Mouse (Mus musculus): ENCODE results near the gene Brd9. TPM values are rescaled to one million over a fixed set of nuclear protein-coding genes. Genes with fewer than 3 reads are reported as not detected.

The Brd9 gene
- 96.4 and 101 TPM in 2 replicates for polyA plus RNA-seq (2015; fragmentation: Nextera tagmentation; extraction: Ambion mirVana)

DNA sequence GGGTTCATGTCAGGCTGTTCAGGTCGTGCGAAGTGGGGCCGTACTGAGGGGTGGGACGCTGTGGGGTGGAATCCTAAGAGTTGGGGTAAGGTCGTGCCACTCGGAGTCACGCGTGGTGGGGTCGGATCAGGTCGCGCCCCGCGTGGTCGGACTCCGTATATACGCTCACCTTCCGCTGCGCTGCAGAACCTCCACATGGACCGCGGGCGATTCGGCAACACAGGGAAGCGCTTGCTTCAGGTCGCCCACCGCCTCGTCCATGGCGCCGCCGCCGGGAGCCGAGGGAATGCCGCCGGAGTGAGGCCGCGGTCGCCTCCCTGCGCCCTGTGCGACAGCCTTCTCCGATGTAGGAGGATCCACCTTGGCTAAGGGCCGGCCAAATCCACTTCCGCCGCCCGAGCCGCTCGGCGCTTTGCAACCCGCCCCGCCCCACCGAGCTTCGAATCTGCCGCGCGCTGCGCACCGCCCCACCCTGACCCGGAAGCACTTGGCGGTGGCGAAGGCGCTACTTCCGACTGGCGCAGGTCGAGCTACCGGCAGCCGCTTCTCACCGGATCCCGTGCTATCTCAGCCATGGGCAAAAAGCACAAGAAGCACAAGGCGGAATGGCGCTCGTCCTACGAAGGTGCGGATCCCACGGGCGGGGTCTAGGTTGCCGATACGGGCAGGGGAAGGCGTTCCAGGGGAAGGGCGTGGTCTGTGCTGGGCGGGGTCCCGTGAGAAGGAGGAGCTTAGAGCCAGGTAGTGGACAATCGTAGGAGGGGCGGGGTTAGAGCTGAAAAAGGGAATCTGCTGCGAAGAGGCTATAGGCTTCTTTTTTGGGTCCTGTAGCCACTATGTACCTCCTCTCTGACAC lies at the start of gene Brd9, which contains the start of gene Trip13:
Brd9 (plus strand) TSS at position 491 of the 856 bp plus-strand sequence.
Trip13 (minus strand) TSS at position 464 of the 856 bp plus-strand sequence.
- Histone ChIP-seq H3K4me3 (replicated peaks) (peak within 1 kb of the TSS; percentile 65), H3K9ac (replicated peaks) (peak within 1 kb of the TSS; percentile 72), H3K4me2 (replicated peaks) (peak within 1 kb of the TSS; percentile 85), H3K36me3 (peaks cover 32% of the 10 kb centered on the region), H3K27ac (peak within 1 kb of the TSS; percentile 85), H3K9me3 (no peaks in the 10 kb centered on the region), H3K4me1 (replicated peaks) (peaks cover 21% of the 10 kb centered on the region), H3K27me3 (no peaks in the 10 kb centered on the region)
- WGBS = under 1% methylated on average over 82 of the region's 82 CpGs
- peak; percentile 97 for ATAC-seq

DNA sequence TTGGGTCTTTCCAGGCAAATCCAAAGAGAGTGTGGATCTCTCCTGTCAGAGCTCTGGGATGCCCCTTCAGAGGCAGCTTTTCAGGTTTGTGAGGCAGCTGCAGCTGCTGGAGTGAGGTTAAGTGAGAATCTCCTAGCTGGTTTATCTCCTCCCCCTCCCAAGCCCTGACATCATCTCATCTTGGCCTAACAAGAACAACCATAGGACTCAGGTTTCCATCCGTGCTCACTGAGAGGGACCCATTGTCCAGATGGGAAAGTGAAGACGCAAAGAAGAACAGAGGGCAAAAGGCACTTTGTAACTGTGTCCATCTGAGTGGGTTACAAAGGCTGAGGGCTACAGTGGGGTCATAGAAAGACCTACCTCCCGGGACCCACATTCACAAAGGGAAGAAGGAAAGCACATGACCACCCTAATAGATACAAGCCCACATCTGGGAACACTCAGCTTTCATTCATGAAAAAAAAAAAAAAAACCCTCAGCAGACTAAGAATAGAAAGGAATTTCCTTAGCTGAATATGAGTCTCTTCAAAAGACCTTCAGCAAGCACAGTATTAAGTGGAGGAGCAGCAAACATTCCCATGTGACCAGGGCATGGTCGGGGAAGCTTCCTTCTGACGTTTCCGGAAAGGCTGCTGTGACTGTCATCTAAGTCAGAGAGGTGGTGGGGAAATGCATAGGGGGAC lies 45.0 kb upstream of the Brd9 start:
- WGBS = 67% methylated on average over 6 of the region's 6 CpGs
- H3K9me3 ChIP-seq = no peaks in the 10 kb centered on the region
- no peak overlapping the region for H3K27ac ChIP-seq
- H3K4me3 ChIP-seq (replicated peaks) = no peak overlapping the region
- no peaks in the 10 kb centered on the region for H3K36me3 ChIP-seq
- no peaks in the 10 kb centered on the region for H3K27me3 ChIP-seq
- no peak overlapping the region for H3K4me2 ChIP-seq (replicated peaks)
- no peak overlapping the region for H3K9ac ChIP-seq (replicated peaks)
- H3K4me1 ChIP-seq (replicated peaks) = no peaks in the 10 kb centered on the region
- no peak for ATAC-seq

DNA sequence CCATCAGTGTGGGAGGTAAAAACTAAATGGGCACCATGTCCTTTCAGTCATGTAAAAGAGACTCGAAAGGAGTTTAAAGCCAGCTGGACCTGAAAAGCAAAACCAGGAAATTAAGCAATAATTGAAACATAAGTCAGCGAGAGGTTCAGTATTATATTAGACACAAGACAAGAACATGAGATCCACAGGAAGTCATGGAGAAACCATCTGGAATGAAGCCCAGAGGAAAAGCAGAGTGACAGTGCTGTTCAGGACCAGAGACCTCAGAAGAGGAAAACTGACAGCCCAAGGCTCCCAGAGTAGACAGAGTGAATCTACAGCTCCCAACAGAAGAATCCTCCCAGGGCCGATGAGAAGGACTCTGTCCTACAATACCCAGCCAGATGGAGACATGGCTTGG lies 40.0 kb upstream of the Brd9 start:
- ATAC-seq = no peak
- Histone ChIP-seq H3K36me3 (no peaks in the 10 kb centered on the region), H3K9ac (replicated peaks) (no peak overlapping the region), H3K27ac (no peak overlapping the region), H3K4me2 (replicated peaks) (no peak overlapping the region), H3K9me3 (no peaks in the 10 kb centered on the region), H3K4me3 (replicated peaks) (no peak overlapping the region), H3K27me3 (no peaks in the 10 kb centered on the region), H3K4me1 (replicated peaks) (no peaks in the 10 kb centered on the region)
- 91% methylated on average over 3 of the region's 3 CpGs for WGBS

DNA sequence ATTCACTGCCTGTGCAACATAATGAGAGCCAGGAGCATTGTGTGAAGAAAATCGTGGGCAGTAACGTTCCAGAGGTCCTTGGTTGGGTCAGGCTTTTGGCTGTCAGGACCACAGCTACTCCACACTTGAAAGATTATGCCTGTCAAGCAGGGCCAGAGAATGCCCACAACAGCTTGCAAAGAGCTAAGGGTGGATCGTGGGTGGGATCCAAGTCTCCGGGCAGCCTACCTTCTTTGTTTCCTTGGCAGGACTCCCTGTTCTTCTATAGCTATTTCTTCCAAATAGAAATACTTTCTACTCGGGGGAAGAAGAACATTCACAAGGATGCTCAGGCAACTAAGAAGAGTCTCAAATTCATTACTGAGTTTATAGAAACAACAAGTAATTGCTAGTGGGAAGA lies 30.5 kb upstream of the Brd9 start:
- Histone ChIP-seq H3K27ac (no peak overlapping the region), H3K4me1 (replicated peaks) (no peaks in the 10 kb centered on the region), H3K36me3 (no peaks in the 10 kb centered on the region), H3K4me3 (replicated peaks) (no peak overlapping the region), H3K9me3 (no peaks in the 10 kb centered on the region), H3K4me2 (replicated peaks) (no peak overlapping the region), H3K9ac (replicated peaks) (no peak overlapping the region), H3K27me3 (no peaks in the 10 kb centered on the region)
- WGBS = 87% methylated on average over 5 of the region's 5 CpGs
- no peak for ATAC-seq

DNA sequence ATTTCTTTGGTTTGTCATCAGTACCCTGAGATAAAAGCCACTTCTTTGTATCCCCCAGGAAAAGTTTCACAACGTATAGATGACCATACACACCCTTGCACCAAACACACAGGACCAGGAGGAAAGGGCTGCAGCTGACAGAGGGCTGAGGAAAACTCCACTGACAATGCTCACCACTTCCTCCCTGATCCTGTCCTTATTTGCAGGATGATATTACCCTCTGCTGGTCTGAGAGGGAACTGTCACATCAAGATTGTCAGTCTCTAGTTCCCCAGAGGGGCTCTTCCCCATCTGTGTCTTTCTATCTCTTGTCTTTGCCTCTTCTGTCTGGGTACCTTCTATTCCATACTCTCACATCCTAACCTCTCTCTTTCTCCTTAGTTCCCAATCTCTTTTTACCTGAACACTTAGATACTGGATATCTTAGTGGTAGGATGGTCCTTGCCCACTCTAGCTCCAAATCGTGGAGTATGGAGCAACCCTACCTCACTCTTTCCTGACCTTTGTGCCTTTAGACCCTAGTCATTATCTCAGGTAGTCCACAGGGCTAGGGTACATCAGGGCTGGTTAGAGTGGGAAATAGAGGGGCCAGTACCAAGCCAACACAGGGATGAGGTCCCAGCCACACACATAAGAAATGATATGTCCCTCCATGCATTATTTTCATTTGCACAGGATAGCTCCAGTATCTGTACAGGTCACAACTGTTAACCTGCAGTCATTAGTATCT lies 29.8 kb upstream of the Brd9 start:
- 0 out of 2 replicates have a peak, but pooled peaks cover 2% of the 10 kb centered on the region for H3K36me3 ChIP-seq
- no peak overlapping the region for H3K4me3 ChIP-seq (replicated peaks)
- no peak overlapping the region for H3K27ac ChIP-seq
- no peak overlapping the region for H3K4me2 ChIP-seq (replicated peaks)
- H3K9me3 ChIP-seq = no peaks in the 10 kb centered on the region
- no peak overlapping the region for H3K9ac ChIP-seq (replicated peaks)
- H3K4me1 ChIP-seq (replicated peaks) = no peaks in the 10 kb centered on the region
- 70% methylated on average over 2 of the region's 2 CpGs for WGBS
- ATAC-seq = peak; percentile 85
- H3K27me3 ChIP-seq = no peaks in the 10 kb centered on the region

DNA sequence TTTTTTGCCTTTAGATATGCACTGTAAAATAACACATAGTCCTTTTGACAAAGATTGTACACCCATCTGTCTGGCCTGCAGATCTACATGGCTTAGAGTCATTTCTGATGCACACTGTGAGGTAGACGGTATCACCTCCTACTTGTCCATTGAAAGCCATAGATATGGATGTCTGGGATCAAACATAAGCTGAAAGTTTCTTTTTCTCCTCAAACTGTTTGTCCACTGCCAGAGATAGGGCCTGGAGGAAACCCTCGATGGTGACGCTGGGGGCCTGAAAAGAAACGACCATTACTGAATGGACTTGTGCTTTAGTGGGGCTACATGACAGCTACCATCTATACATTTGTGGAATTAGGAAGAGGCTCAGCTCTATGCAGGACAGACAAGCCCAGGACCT lies 24.5 kb upstream of the Brd9 start:
- Histone ChIP-seq H3K9ac (replicated peaks) (no peak overlapping the region), H3K36me3 (peaks cover 45% of the 10 kb centered on the region), H3K27ac (no peak overlapping the region), H3K27me3 (no peaks in the 10 kb centered on the region), H3K4me2 (replicated peaks) (no peak overlapping the region), H3K4me1 (replicated peaks) (no peaks in the 10 kb centered on the region), H3K4me3 (replicated peaks) (no peak overlapping the region), H3K9me3 (no peaks in the 10 kb centered on the region)
- WGBS = 95% methylated on average over 4 of the region's 4 CpGs
- ATAC-seq = no peak

DNA sequence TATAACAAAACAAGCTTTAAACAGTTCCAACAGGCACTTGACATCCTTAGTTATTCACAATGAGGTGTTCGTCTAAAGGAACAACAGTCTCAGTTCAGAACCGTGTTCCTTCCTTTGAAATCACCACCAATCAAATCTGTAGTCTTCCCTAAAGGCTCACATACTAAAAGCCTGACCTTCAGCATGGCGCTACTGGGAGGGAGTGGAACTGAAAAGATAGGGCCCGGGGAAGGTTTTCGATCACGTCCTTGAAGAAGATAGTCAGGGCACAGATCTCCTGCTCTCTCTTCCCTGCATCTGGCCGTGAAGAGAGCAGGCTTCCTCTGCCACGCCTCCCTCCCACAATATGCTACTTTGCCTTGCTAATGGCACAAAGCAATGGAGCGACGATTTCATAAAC lies 5.4 kb upstream of the Brd9 start:
- WGBS = 92% methylated on average over 10 of the region's 10 CpGs
- H3K9ac ChIP-seq (replicated peaks) = no peak overlapping the region
- ATAC-seq = no peak
- H3K4me3 ChIP-seq (replicated peaks) = no peak overlapping the region
- peaks cover 8% of the 10 kb centered on the region for H3K4me1 ChIP-seq (replicated peaks)
- H3K9me3 ChIP-seq = no peaks in the 10 kb centered on the region
- H3K27me3 ChIP-seq = no peaks in the 10 kb centered on the region
- H3K4me2 ChIP-seq (replicated peaks) = no peak overlapping the region
- H3K27ac ChIP-seq = no peak overlapping the region
- peaks cover 31% of the 10 kb centered on the region for H3K36me3 ChIP-seq

DNA sequence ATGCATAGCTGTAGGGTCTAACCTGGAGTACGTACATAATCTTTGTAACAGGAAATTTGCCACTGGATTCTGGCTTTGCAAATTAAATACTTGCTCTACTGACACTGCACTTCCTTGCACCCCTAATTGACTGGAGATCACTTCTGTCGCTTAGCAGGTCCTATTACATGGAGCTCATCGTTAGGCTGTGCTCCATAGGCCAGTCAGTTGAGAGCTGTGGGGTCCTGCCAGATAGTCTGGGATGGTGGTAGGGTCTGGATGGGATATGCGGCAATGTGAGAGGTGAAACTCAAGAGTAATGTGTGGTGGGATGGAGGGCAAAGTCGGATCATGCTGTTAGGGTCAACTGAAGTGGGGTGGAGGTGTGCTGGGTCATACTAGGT lies 682 bp upstream of the Brd9 start:
- Histone ChIP-seq H3K4me3 (replicated peaks) (peak overlapping the region; percentile 65), H3K4me2 (replicated peaks) (peak overlapping the region; percentile 85), H3K9me3 (no peaks in the 10 kb centered on the region), H3K9ac (replicated peaks) (peak overlapping the region; percentile 72), H3K36me3 (peaks cover 31% of the 10 kb centered on the region), H3K4me1 (replicated peaks) (peaks cover 21% of the 10 kb centered on the region), H3K27ac (no peak overlapping the region), H3K27me3 (no peaks in the 10 kb centered on the region)
- ATAC-seq = peak; percentile 41; the same call in 1 of the 2 replicates
- WGBS = 17% methylated on average over 5 of the region's 5 CpGs

DNA sequence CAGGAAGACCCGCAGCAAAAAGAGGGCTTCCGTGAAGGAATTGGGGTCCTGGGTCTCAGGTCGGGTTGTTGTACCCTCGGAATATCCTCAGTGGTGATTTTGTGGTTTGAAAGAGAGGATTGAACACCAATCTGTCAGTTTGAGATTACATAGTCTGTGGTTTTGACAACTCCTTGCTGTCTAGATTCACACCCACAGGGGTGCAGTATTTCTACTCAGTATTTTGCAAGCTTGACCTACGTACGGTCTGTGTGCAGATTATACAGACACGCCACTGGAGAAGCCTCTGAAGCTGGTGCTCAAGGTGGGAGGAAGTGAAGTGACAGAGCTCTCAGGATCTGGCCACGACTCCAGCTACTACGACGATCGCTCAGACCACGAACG lies 558 bp downstream of the Brd9 start:
- no peaks in the 10 kb centered on the region for H3K27me3 ChIP-seq
- no peaks in the 10 kb centered on the region for H3K9me3 ChIP-seq
- WGBS = 47% methylated on average over 13 of the region's 13 CpGs
- peak overlapping the region; percentile 65 for H3K4me3 ChIP-seq (replicated peaks)
- H3K9ac ChIP-seq (replicated peaks) = peak overlapping the region; percentile 72
- peaks cover 34% of the 10 kb centered on the region for H3K36me3 ChIP-seq
- H3K4me1 ChIP-seq (replicated peaks) = peaks cover 21% of the 10 kb centered on the region
- H3K27ac ChIP-seq = peak overlapping the region; percentile 85
- ATAC-seq = peak; percentile 24
- H3K4me2 ChIP-seq (replicated peaks) = peak overlapping the region; percentile 85

DNA sequence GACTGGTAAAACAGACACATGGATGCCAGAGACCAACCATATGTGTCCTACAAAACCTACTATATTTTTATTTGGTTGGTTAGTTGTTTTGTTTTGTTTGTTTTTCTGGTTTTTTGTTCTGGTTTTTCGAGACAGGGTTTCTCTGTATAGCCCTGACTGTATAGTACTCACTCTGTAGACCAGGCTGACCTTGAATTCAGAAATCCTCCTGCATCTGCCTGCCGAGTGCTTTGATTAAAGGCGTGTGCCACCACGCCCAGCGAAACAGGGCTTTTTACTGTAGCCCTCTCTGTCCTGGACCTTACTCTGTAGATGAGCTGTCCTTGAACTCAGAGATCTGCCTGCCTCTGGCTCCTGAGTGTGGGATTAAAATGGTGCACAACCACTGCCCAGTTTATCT lies 1.5 kb downstream of the Brd9 start:
- H3K9me3 ChIP-seq = no peaks in the 10 kb centered on the region
- peaks cover 43% of the 10 kb centered on the region for H3K36me3 ChIP-seq
- no peak overlapping the region for H3K4me2 ChIP-seq (replicated peaks)
- 98% methylated on average over 5 of the region's 5 CpGs for WGBS
- H3K9ac ChIP-seq (replicated peaks) = no peak overlapping the region
- no peaks in the 10 kb centered on the region for H3K27me3 ChIP-seq
- H3K27ac ChIP-seq = no peak overlapping the region
- no peak overlapping the region for H3K4me3 ChIP-seq (replicated peaks)
- no peak for ATAC-seq
- peaks cover 21% of the 10 kb centered on the region for H3K4me1 ChIP-seq (replicated peaks)

DNA sequence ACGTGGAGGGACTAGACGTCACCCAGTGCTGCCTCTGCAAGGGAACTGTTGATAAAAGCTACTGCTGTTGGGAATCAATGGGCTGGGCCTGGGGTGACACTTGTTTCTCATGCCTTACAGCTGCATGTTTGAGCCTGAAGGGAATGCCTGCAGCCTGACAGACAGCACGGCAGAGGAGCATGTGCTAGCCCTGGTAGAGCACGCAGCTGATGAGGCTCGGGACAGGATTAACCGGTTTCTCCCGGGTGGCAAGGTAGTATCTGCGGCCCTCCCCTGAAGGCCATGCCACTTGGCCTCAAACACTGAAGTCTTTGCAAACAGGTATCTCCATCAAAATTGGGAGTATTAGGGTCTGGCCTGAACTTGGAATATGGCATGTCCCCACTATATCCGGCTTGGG lies 7.0 kb downstream of the Brd9 start:
- H3K9me3 ChIP-seq = no peaks in the 10 kb centered on the region
- no peak overlapping the region for H3K4me2 ChIP-seq (replicated peaks)
- no peaks in the 10 kb centered on the region for H3K4me1 ChIP-seq (replicated peaks)
- peaks cover 95% of the 10 kb centered on the region for H3K36me3 ChIP-seq
- H3K27me3 ChIP-seq = no peaks in the 10 kb centered on the region
- no peak for ATAC-seq
- WGBS = 97% methylated on average over 9 of the region's 9 CpGs
- no peak overlapping the region for H3K27ac ChIP-seq
- no peak overlapping the region for H3K9ac ChIP-seq (replicated peaks)
- H3K4me3 ChIP-seq (replicated peaks) = no peak overlapping the region
